Mouse (Mus musculus) limb, embryonic 10.5 days (tissue): ENCODE results near the gene Nck2. TPM values are rescaled to one million over a fixed set of nuclear protein-coding genes. Genes with fewer than 3 reads are reported as not detected.
"Not testable (repeated sequence)": the region's sequence is repeated elsewhere in the genome, so short reads cannot be mapped to it uniquely, and the experiment has no call there.

ENCODE experiments used
- DNase-seq: peaks from one replicate; pipeline ENCODE4 v3.0.0-alpha.2; 2017; ENCODE audit warnings: low spot score
- H3K27ac ChIP-seq: fragments of 300-500 bp; sonication (generic); 2 replicates; pipeline ENCODE4 v1.5.1; 2016; ENCODE audit warnings: mild to moderate bottlenecking
- H3K27me3 ChIP-seq: fragments of 300-500 bp; sonication (generic); 2 replicates; pipeline ENCODE4 v1.6.1; 2016; ENCODE audit warnings: low read depth, mild to moderate bottlenecking; ENCODE audit not compliant: poor library complexity, severe bottlenecking
- H3K36me3 ChIP-seq: fragments of 300-500 bp; sonication (generic); 2 replicates; pipeline ENCODE4 v1.6.1; 2016; ENCODE audit warnings: mild to moderate bottlenecking, moderate library complexity
- H3K4me1 ChIP-seq: fragments of 300-500 bp; sonication (generic); 2 replicates; pipeline ENCODE4 v1.6.1; 2016
- H3K4me3 ChIP-seq: fragments of 300-500 bp; sonication (generic); 2 replicates; pipeline ENCODE4 v1.5.1; 2016; ENCODE audit warnings: mild to moderate bottlenecking, moderate library complexity
- H3K9me3 ChIP-seq: fragments of 300-500 bp; sonication (generic); replicated peaks from 2 replicates; pipeline ENCODE4 v1.6.1; 2016; ENCODE audit warnings: mild to moderate bottlenecking
- WGBS: fragments of 180-500 bp; shearing (Covaris S2); methylation state at CpG from one replicate; pipeline ENCODE4 v1.1.7; 2016; 5-methylcytosine and 5-hydroxymethylcytosine counted together
- polyA plus RNA-seq: library from polyadenylated mRNA; unstranded; fragments of >200 nt; fragmentation: Nextera tagmentation; extraction: Ambion mirVana; gene quantifications from 2 replicates; pipeline ENCODE4 v1.2.1, GENCODE M21; 2016

Gene Nck2
- polyA plus RNA-seq, 1 experiment from 2014 or later, result 51.5 TPM

DNA sequence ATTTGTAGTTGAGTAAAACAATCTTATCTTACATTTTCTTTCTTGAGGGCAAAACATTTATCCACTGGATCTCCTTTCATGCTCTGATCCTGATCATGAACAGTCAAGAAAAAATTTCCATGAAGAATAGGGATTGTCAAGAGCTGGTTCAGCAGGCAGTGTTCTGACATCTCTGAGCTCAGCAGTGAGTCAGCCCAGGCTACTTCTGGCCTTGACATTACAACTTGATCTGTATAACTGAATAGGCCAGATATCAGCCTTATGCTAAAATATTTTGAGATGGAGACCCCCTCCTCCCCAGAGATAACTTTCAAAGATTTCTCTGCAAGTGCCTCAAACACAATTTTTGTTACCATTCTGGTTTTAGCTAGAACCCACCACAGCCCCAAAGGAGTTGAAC lies 93.1 kb downstream of the Nck2 start:
- DNase-seq, result no peak
- Histone ChIP-seq H3K4me3 (no peak overlapping the region), H3K36me3 (peaks cover 48% of the 10 kb centered on the region), H3K27me3 (no peaks in the 10 kb centered on the region), H3K27ac (no peak overlapping the region), H3K9me3 (no peaks in the 10 kb centered on the region), H3K4me1 (peaks cover 9% of the 10 kb centered on the region; the same call in 1 of the 2 replicates)

DNA sequence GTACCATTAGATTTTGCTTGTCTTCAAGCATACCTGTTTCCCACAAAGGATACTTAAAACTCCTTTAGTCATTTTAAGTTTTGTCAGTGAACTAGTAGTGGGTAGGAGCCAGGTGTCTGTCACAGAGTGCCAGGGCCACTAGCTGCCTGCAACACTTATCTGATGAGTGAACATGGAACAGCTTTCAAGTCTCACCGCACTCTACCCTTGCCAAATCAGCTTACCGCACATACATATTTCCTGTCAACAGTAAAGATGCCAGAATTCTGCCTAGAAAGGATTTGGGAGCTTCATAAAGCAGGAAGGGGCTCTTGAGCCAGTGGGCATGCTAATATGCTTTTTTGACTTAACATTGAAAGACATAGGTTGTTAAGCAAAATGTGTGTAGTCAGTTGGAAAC lies 94.3 kb downstream of the Nck2 start:
- Histone ChIP-seq H3K4me3 (no peak overlapping the region), H3K9me3 (no peaks in the 10 kb centered on the region), H3K27ac (no peak overlapping the region)

DNA sequence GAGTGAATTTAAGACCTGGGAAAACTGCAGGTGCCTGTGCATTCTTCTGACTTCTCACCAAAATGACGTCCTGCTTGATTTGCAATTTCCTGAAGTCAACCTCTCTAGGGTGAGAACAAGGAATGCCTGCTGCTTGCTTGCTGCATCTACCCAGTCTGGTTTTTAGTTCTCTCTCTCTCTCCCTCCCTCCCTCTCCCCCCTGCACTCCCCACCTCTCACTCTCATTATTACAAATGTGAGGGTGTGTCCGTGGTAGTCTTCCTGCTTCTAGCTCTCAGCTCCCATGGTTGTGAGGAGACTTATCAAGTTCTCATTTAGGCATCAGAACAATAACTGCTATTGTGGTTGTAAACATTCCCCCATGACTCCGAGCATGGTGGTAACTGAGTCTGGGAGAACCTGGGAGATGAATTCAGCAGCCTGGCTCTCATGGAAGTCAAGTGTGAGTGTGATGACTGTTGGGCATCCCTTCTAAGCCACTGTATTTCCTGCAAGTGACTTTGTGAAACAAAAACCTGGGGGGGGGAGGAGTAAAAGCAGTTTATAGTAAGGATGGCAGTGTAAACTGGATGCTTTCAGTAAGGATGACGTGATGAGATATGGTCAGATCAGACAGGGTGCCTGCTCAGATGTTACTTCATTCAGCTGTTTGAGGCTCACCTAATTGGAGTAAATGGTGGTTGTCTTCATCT lies 95.5 kb downstream of the Nck2 start:
- 83% methylated on average over 4 of the region's 4 CpGs for WGBS
- DNase-seq, result no peak
- no peaks in the 10 kb centered on the region for H3K27me3 ChIP-seq
- peaks cover 9% of the 10 kb centered on the region; the same call in 1 of the 2 replicates for H3K4me1 ChIP-seq
- no peaks in the 10 kb centered on the region for H3K9me3 ChIP-seq
- no peak overlapping the region for H3K27ac ChIP-seq
- H3K36me3 ChIP-seq, result peaks cover 35% of the 10 kb centered on the region
- no peak overlapping the region for H3K4me3 ChIP-seq

More for the DNA sequence above, 94.3 kb downstream of the Nck2 start:
- H3K36me3 ChIP-seq, result peaks cover 42% of the 10 kb centered on the region
- DNase-seq, result no peak
- H3K4me1 ChIP-seq, result peaks cover 9% of the 10 kb centered on the region; the same call in 1 of the 2 replicates
- 94% methylated on average over 2 of the region's 2 CpGs for WGBS
- no peaks in the 10 kb centered on the region for H3K27me3 ChIP-seq

DNA sequence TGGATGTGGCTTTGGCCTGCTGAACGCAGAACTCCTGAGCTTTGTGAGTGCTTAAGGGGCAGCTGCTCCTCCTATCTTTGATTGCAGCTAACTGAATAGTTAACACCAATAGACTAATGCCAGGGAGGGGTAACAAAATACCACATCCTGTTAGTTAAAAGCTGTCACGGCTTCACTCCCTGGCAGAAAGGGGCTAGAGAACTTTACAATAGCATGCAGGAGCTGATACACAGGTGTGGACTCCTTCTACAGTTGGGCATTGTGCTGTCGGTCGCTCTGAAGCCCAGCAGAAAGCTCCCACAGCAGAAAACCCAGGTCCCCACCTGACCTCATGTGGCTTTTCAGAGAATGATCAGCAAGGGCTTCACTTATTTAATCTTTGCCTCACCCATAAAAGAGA lies 98.0 kb downstream of the Nck2 start:
- H3K4me3 ChIP-seq, result no peak overlapping the region
- DNase-seq, result no peak
- no peaks in the 10 kb centered on the region for H3K27me3 ChIP-seq
- H3K36me3 ChIP-seq, result peaks cover 26% of the 10 kb centered on the region
- no peak overlapping the region for H3K27ac ChIP-seq
- 64% methylated on average over 4 of the region's 4 CpGs for WGBS
- H3K4me1 ChIP-seq, result peaks cover 9% of the 10 kb centered on the region; the same call in 1 of the 2 replicates
- H3K9me3 ChIP-seq, result no peaks in the 10 kb centered on the region

DNA sequence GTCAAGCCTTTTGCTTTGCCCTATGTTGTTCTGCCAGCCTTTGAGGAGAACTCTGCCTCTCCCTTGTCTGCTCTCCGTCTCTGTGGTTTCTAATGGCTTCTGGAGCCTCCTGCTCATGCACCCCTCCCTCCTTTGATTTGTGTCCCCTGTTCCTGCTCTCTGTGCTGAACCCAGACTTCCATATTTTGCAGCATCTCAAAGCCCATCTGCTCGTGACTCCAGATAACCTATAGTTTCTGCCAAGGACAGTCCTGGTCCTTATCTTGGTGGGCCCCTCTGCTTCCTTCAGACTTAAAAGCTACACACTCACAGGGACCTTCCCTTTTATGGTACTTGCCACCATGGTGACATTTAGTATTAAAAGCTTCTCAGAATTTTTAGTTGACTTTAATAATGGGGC lies 103.3 kb downstream of the Nck2 start:
- peaks cover 18% of the 10 kb centered on the region for H3K36me3 ChIP-seq
- H3K9me3 ChIP-seq, result no peaks in the 10 kb centered on the region
- H3K4me3 ChIP-seq, result no peak overlapping the region
- no peaks in the 10 kb centered on the region for H3K27me3 ChIP-seq
- WGBS, result 80% methylated on average over 2 of the region's 2 CpGs
- DNase-seq, result no peak
- no peak overlapping the region for H3K27ac ChIP-seq
- H3K4me1 ChIP-seq, result peaks cover 14% of the 10 kb centered on the region

DNA sequence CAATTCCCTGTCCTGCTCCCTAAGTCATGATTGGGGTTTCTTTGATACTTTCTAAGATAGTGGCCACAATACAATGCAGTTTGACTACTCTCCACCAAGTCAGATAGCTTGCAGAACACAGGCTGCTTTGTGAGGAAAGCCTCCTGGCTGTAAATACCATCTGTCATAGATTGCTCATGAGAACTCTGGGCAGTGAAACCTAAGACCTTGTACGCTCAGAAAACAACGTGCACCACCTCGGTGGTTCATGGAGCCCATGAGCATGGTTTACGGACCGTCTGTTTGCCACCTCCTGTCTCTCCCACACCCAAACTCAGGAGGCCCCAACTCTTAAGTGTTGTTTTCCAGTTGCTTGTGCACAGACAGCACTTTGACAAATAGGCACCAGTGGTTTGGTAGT lies 104.4 kb downstream of the Nck2 start:
- DNase-seq, result no peak
- WGBS, result 55% methylated on average over 5 of the region's 5 CpGs
- no peak overlapping the region; the same call in 1 of the 2 replicates for H3K27ac ChIP-seq
- H3K4me3 ChIP-seq, result no peak overlapping the region
- H3K36me3 ChIP-seq, result peaks cover 26% of the 10 kb centered on the region
- H3K27me3 ChIP-seq, result no peaks in the 10 kb centered on the region
- peaks cover 14% of the 10 kb centered on the region for H3K4me1 ChIP-seq
- no peaks in the 10 kb centered on the region for H3K9me3 ChIP-seq

DNA sequence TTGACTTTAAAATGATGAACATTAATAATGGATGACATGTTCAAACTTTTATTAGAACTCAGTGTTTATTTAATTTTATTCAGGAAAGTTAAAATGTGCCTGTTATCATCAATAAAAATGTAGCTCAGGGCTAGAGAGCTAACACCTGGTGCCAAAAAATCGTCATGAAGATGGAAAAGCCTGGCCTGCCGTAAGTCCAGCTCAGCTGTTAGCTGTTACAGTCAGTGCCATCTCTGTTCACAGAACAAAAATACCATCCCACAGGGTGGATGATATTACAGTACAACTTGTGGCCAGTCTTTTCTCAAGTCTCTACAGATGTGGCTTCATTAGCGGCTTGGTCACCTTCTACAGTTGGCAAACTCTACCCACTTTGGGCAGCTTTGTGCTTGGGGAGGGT lies 106.1 kb downstream of the Nck2 start:
- WGBS, result 93% methylated on average over 3 of the region's 3 CpGs

DNA sequence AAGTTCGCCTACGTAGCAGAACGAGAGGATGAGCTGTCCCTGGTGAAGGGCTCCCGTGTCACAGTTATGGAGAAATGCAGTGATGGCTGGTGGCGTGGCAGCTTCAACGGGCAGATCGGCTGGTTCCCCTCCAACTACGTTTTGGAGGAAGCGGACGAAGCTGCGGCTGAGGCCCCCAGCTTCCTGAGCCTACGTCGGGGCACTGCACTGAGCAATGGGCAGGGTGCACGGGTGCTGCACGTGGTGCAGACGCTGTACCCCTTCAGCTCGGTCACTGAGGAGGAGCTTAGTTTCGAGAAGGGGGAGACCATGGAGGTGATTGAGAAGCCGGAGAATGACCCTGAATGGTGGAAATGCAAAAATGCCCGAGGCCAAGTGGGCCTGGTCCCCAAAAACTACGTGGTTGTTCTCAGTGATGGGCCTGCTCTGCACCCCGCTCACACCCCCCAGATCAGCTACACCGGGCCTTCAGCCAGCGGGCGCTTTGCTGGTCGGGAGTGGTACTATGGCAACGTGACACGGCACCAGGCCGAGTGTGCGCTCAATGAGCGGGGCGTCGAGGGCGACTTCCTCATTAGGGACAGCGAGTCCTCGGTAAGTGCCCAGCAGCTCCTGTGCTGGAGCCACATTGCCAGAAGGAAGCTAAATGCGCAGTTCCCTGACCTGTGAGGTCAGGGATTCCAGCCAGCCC lies 109.8 kb downstream of the Nck2 start:
- peaks cover 42% of the 10 kb centered on the region for H3K36me3 ChIP-seq
- H3K4me3 ChIP-seq, H3K27ac ChIP-seq, H3K9me3 ChIP-seq, DNase-seq, H3K27me3 ChIP-seq: not testable (repeated sequence)
- H3K4me1 ChIP-seq, result peaks cover 13% of the 10 kb centered on the region; the same call in 1 of the 2 replicates
- 96% methylated on average over 37 of the region's 37 CpGs for WGBS

More for the DNA sequence above, 106.1 kb downstream of the Nck2 start:
- DNase-seq, result no peak
- no peaks in the 10 kb centered on the region for H3K9me3 ChIP-seq
- H3K4me1 ChIP-seq, result peaks cover 21% of the 10 kb centered on the region
- H3K4me3 ChIP-seq, result no peak overlapping the region
- peaks cover 35% of the 10 kb centered on the region for H3K36me3 ChIP-seq
- H3K27ac ChIP-seq, result no peak overlapping the region
- no peaks in the 10 kb centered on the region for H3K27me3 ChIP-seq

DNA sequence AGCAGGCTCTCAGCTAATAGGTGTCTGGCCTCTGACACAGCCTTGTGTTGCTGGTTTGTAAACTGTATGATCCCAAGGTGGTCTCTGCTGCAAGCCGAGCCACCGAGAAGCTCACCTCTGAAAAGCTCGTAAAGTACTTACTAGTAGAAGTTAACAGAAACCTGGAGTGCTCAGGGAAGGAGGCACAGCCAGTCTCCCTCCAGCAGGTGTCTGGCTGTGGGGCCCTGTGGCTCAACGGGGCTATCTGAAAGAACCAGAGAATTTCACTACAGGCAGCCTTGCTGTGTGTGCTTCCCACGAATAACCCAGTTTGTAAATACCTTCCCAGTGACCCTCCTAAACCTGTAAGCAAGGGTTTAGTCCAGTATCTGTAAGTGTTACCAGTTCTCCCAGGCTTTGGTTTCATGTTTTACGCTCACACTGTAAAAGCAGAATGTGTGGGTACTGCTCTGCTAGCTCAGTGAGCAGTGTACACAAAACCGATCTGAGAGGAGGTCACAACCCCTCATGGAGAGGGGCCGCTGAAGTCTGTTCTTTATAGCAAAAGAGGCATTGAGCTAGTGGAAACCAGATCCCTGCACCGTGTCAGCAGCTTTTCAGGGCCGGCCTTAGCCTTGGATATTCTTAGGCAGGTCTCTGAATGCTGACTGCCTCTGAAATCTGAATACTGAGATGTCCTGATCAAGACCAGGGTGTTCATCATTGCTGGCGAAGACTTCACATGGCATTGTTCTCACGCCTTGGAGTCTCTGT lies 111.0 kb downstream of the Nck2 start:
- Histone ChIP-seq H3K27ac (no peak overlapping the region), H3K36me3 (peaks cover 55% of the 10 kb centered on the region), H3K4me3 (no peak overlapping the region), H3K9me3 (no peaks in the 10 kb centered on the region), H3K4me1 (peaks cover 11% of the 10 kb centered on the region; the same call in 1 of the 2 replicates), H3K27me3 (no peaks in the 10 kb centered on the region)
- WGBS, result 71% methylated on average over 12 of the region's 12 CpGs
- no peak for DNase-seq

DNA sequence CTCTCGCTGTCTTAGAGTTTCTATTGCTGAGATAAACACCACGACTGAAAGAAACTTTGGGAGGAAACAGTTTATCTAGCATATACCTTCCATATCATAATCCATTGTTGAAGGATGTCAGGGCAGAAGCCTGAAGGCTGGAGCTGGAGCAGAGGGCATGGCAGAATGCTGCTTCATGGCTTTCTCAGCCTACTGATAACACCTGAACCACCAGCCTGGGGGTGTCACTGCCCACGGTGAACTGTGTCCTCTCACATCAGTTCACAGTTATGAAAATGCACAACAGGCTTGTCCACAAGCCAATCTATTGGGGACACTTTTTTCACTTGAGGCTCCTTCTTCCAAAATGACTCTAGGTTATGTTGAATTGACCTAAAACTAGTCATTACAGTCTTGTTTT lies 114.0 kb downstream of the Nck2 start:
- Histone ChIP-seq H3K27me3 (no peaks in the 10 kb centered on the region), H3K9me3 (no peaks in the 10 kb centered on the region), H3K36me3 (peaks cover 65% of the 10 kb centered on the region), H3K27ac (no peak overlapping the region), H3K4me1 (peaks cover 11% of the 10 kb centered on the region; the same call in 1 of the 2 replicates), H3K4me3 (no peak overlapping the region)
- DNase-seq, result no peak
- WGBS, result 97% methylated on average over 3 of the region's 3 CpGs

DNA sequence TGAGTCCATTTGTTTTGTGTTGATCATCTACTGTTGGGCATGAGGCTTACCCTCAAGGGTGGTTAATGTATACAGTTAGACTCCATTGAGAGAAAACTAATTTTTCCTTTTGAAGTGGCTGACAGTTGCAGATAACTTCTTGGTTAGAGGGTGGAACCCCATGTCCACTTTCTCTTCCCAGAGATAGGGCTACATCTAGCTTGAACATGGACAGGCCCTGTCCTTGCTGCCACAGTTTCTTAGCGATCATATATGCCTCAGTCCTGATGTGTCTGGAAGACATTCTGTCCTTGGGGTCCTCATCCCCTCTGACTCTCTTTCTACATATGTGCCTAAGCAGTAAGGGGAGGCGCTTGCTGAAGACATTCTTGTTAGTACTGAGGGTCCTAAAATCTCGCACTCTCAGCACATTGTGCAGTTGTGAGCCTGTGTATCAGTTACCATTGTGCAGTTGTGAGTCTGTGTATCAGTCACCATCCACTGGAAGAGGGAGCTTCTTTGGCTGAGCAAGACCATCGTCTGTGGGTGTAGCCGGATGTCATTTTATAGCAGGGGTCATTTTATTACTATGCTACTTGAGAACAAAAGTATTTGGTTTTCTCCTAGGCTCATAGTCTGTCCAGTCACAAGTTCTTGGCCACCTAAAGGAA lies 114.8 kb downstream of the Nck2 start:
- H3K27me3 ChIP-seq, result no peaks in the 10 kb centered on the region
- peaks cover 58% of the 10 kb centered on the region for H3K36me3 ChIP-seq
- 93% methylated on average over 5 of the region's 5 CpGs for WGBS
- H3K9me3 ChIP-seq, result no peaks in the 10 kb centered on the region
- H3K4me1 ChIP-seq, result peaks cover 11% of the 10 kb centered on the region; the same call in 1 of the 2 replicates
- DNase-seq, result no peak
- no peak overlapping the region for H3K27ac ChIP-seq
- H3K4me3 ChIP-seq, result no peak overlapping the region

DNA sequence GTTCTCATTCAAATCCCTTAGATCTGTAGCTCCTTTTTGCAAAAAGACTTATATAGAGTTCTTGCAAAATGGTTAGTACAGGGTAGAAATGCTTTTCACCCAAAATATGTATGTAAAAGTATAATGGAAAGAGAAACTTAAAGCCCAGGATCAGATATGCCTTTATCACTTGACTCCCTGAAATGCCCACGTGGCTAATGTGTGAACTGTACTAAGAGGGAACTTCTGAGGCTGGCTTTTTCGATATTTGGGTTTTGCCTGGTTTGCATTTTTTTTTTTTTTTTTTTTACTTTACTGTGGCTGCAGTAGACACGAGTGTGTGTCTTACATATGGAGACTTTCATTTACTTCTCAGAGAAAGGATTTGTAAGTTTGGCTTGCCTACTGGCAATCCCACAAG lies 116.7 kb downstream of the Nck2 start:
- peaks cover 48% of the 10 kb centered on the region for H3K36me3 ChIP-seq
- no peaks in the 10 kb centered on the region; the same call in 1 of the 2 replicates for H3K9me3 ChIP-seq
- no peak overlapping the region for H3K4me3 ChIP-seq
- no peaks in the 10 kb centered on the region for H3K4me1 ChIP-seq
- no peaks in the 10 kb centered on the region for H3K27me3 ChIP-seq
- DNase-seq, result no peak
- WGBS, result 91% methylated on average over 3 of the region's 3 CpGs
- H3K27ac ChIP-seq, result no peak overlapping the region
